Mouse (Mus musculus) hindbrain, embryonic 16.5 days (tissue): ENCODE data around the gene 4933407L21Rik. TPM values are rescaled to one million over a fixed set of nuclear protein-coding genes. Genes with fewer than 3 reads are reported as not detected.

Source experiments
- ATAC-seq: fragments of 200-750 bp; cut with Nextera tagmentation; 2 replicates; pipeline ENCODE4 v1.8.0; 2017; ENCODE audit warnings: moderate TSS enrichment, moderate library complexity
- H3K27ac ChIP-seq: fragments of 300-500 bp; sonication (generic); 2 replicates; pipeline ENCODE4 v1.5.1; 2014; ENCODE audit warnings: low read depth, mild to moderate bottlenecking, control low read depth, low read length, moderate library complexity
- H3K27me3 ChIP-seq: fragments of 300-500 bp; sonication (generic); replicated peaks from 2 replicates; pipeline ENCODE4 v1.6.1; 2014; ENCODE audit warnings: low read length; ENCODE audit not compliant: control insufficient read depth, insufficient read depth
- H3K36me3 ChIP-seq: fragments of 300-500 bp; sonication (generic); 2 replicates; pipeline ENCODE4 v1.6.1; 2014; ENCODE audit warnings: mild to moderate bottlenecking, low read length, moderate library complexity, mixed read lengths; ENCODE audit not compliant: control insufficient read depth, insufficient read depth
- H3K4me1 ChIP-seq: fragments of 300-500 bp; sonication (generic); 2 replicates; pipeline ENCODE4 v1.6.1; 2014; ENCODE audit warnings: low read depth, low read length; ENCODE audit not compliant: control insufficient read depth, insufficient read depth
- H3K4me2 ChIP-seq: fragments of 300-500 bp; sonication (generic); 2 replicates; pipeline ENCODE4 v1.6.1; 2014; ENCODE audit warnings: mild to moderate bottlenecking, low read length, control low read depth, moderate library complexity
- H3K4me3 ChIP-seq: fragments of 300-500 bp; sonication (generic); 2 replicates; pipeline ENCODE4 v1.5.1; 2014; ENCODE audit warnings: mild to moderate bottlenecking, low read length, control low read depth, moderate library complexity
- H3K9ac ChIP-seq: fragments of 300-500 bp; sonication (generic); 2 replicates; pipeline ENCODE4 v1.6.1; 2014; ENCODE audit warnings: low read depth, mild to moderate bottlenecking, control low read depth, low read length, moderate library complexity
- H3K9me3 ChIP-seq: fragments of 300-500 bp; sonication (generic); 2 replicates; pipeline ENCODE4 v1.6.1; 2014; ENCODE audit warnings: mild to moderate bottlenecking, low read length, moderate library complexity; ENCODE audit not compliant: control insufficient read depth
- WGBS: fragments of 180-500 bp; shearing (Covaris S2); extraction: QIAGEN DNeasy Blood & Tissue Kit; methylation state at CpG from one replicate; pipeline ENCODE4 v1.1.7; 2014; 5-methylcytosine and 5-hydroxymethylcytosine counted together
- polyA plus RNA-seq: library from polyadenylated mRNA; unstranded; fragments of >200 nt; fragmentation: Nextera tagmentation; extraction: Ambion mirVana; gene quantifications from 2 replicates; pipeline ENCODE4 v1.2.1, GENCODE M21; 2015

4933407L21Rik gene
- polyA plus RNA-seq, 1 experiment from 2014 or later = 9.5 TPM

DNA sequence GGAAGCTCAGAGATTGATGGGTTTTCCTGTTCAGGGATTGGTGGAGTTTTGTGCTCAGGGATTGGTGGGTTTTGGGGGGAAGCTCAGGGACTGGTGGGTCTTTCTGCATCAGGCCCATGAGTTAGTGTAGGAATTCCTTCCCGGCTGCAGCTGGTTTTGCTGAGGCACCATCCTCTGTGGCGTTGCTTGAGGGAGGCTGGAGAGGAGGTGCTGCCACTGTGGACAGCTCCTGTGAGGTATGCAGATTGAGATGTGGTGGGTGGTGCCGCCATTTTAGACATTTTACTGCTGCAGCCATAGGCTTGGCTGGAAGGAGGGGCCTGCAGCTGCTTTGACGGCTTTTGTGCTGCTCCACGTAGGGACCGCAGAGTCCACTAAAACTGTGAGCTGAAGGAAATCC lies 1.1 kb downstream of the 4933407L21Rik start:
- ATAC-seq = no peak
- Histone ChIP-seq H3K9ac (no peak overlapping the region; the same call in 1 of the 2 replicates), H3K27me3 (no peaks in the 10 kb centered on the region), H3K9me3 (no peaks in the 10 kb centered on the region), H3K36me3 (no peaks in the 10 kb centered on the region), H3K4me1 (peaks cover 35% of the 10 kb centered on the region), H3K27ac (peak overlapping the region; percentile 89), H3K4me3 (no peak overlapping the region), H3K4me2 (peak overlapping the region; percentile 29; the same call in 1 of the 2 replicates)
- WGBS = 88% methylated on average over 6 of the region's 6 CpGs

DNA sequence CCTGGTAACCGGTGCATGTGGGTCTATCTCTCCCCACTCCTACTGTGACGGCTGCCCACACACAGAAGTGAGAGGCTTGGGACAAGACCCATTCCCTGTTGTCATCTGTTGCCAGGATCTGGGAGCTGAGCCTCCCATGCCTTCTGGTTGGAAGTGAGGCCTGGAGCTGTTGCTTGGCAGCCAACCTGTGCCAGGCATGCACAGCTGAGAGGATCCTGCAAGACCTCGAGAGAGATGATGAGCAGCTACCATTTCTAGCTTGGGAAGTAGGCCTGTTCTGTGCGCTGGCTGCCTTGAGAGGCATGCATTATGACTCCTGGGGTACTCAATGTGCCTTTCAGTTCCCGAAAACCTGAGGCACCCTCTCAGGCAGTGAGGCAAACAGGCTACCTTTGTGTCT lies 2.9 kb downstream of the 4933407L21Rik start:
- Histone ChIP-seq H3K4me1 (peaks cover 35% of the 10 kb centered on the region), H3K36me3 (no peaks in the 10 kb centered on the region), H3K4me3 (no peak overlapping the region), H3K4me2 (no peak overlapping the region), H3K9ac (no peak overlapping the region), H3K27ac (no peak overlapping the region), H3K27me3 (no peaks in the 10 kb centered on the region), H3K9me3 (no peaks in the 10 kb centered on the region)
- 61% methylated on average over 5 of the region's 5 CpGs for WGBS
- ATAC-seq = no peak

DNA sequence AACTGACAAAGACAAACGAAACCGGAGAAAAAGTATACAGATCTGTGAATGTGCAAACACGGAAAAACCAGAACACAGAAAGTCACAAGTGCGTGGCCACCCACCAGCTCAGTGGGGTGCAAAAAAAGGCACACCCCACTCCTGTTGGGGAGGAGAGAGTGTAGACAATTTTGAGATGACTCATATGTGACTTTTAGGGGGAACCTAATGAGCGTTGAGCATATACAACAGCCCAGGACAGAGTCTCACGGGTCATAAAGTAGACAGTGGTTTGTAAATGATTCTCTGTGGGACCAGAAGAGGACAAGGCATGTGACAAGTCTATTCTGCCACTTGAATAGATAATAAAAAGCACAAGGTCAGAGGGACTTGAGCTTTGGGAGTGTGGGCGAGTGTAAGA lies 4.9 kb downstream of the 4933407L21Rik start:
- peaks cover 27% of the 10 kb centered on the region for H3K4me1 ChIP-seq
- H3K36me3 ChIP-seq = no peaks in the 10 kb centered on the region
- WGBS = 14% methylated on average over 7 of the region's 7 CpGs
- 0 out of 2 replicates have a peak, but pooled peaks have one; percentile 0 for ATAC-seq
- H3K9ac ChIP-seq = no peak overlapping the region
- H3K4me2 ChIP-seq = peak overlapping the region; percentile 34
- H3K27ac ChIP-seq = peak overlapping the region; percentile 63
- H3K9me3 ChIP-seq = no peaks in the 10 kb centered on the region
- H3K4me3 ChIP-seq = no peak overlapping the region
- no peaks in the 10 kb centered on the region for H3K27me3 ChIP-seq

GRCm38 (mm10) chr1:85933631-85934465 lies 5.6 kb downstream of the 4933407L21Rik start:
- Histone ChIP-seq H3K4me3 (no peak overlapping the region), H3K9ac (peak overlapping the region; percentile 28; the same call in 1 of the 2 replicates), H3K4me1 (peaks cover 21% of the 10 kb centered on the region), H3K27me3 (no peaks in the 10 kb centered on the region), H3K4me2 (peak overlapping the region; percentile 34), H3K36me3 (no peaks in the 10 kb centered on the region), H3K27ac (peak overlapping the region; percentile 63), H3K9me3 (no peaks in the 10 kb centered on the region)
- 10% methylated on average over 11 of the region's 11 CpGs for WGBS
- ATAC-seq = peak; percentile 51

GRCm38 (mm10) chr1:85934560-85934959 lies 6.3 kb downstream of the 4933407L21Rik start:
- peak overlapping the region; percentile 63; the same call in 1 of the 2 replicates for H3K27ac ChIP-seq
- H3K36me3 ChIP-seq = no peaks in the 10 kb centered on the region
- no peak overlapping the region for H3K4me3 ChIP-seq
- no peaks in the 10 kb centered on the region for H3K9me3 ChIP-seq
- no peaks in the 10 kb centered on the region for H3K27me3 ChIP-seq
- peaks cover 17% of the 10 kb centered on the region for H3K4me1 ChIP-seq
- no peak overlapping the region for H3K9ac ChIP-seq
- 6% methylated on average over 7 of the region's 7 CpGs for WGBS
- no peak for ATAC-seq
- H3K4me2 ChIP-seq = no peak overlapping the region

GRCm38 (mm10) chr1:85935148-85935852 lies 7.0 kb downstream of the 4933407L21Rik start:
- no peaks in the 10 kb centered on the region for H3K27me3 ChIP-seq
- H3K4me1 ChIP-seq = peaks cover 17% of the 10 kb centered on the region
- no peaks in the 10 kb centered on the region for H3K9me3 ChIP-seq
- H3K36me3 ChIP-seq = no peaks in the 10 kb centered on the region
- no peak overlapping the region for H3K4me2 ChIP-seq
- 51% methylated on average over 8 of the region's 8 CpGs for WGBS
- H3K27ac ChIP-seq = no peak overlapping the region
- H3K4me3 ChIP-seq = no peak overlapping the region
- ATAC-seq = no peak
- no peak overlapping the region for H3K9ac ChIP-seq

- H3K36me3 ChIP-seq = no peaks in the 10 kb centered on the region
- no peaks in the 10 kb centered on the region for H3K27me3 ChIP-seq
- no peaks in the 10 kb centered on the region for H3K9me3 ChIP-seq
- no peak for ATAC-seq
- 72% methylated on average over 6 of the region's 6 CpGs for WGBS
- H3K27ac ChIP-seq = no peak overlapping the region
- peaks cover 17% of the 10 kb centered on the region for H3K4me1 ChIP-seq
- no peak overlapping the region for H3K9ac ChIP-seq
- no peak overlapping the region for H3K4me3 ChIP-seq
- H3K4me2 ChIP-seq = no peak overlapping the region
Measured at GRCm38 (mm10) chr1:85936265-85936664, 8.0 kb downstream of the 4933407L21Rik start.

GRCm38 (mm10) chr1:85937323-85937722 lies 9.0 kb downstream of the 4933407L21Rik start:
- H3K4me1 ChIP-seq = peaks cover 17% of the 10 kb centered on the region
- no peaks in the 10 kb centered on the region for H3K36me3 ChIP-seq
- H3K27ac ChIP-seq = no peak overlapping the region
- H3K4me3 ChIP-seq = no peak overlapping the region
- H3K9me3 ChIP-seq = no peaks in the 10 kb centered on the region
- H3K4me2 ChIP-seq = no peak overlapping the region
- ATAC-seq = no peak
- no peak overlapping the region for H3K9ac ChIP-seq
- 83% methylated on average over 1 of the region's 1 CpGs for WGBS
- no peaks in the 10 kb centered on the region for H3K27me3 ChIP-seq

- 86% methylated on average over 8 of the region's 8 CpGs for WGBS
- Histone ChIP-seq H3K4me1 (no peaks in the 10 kb centered on the region), H3K27me3 (no peaks in the 10 kb centered on the region), H3K9ac (no peak overlapping the region), H3K9me3 (no peaks in the 10 kb centered on the region), H3K4me2 (no peak overlapping the region), H3K36me3 (no peaks in the 10 kb centered on the region), H3K27ac (no peak overlapping the region), H3K4me3 (no peak overlapping the region)
- no peak for ATAC-seq
Measured at GRCm38 (mm10) chr1:85942318-85942717, 14.0 kb downstream of the 4933407L21Rik start.
